Comparison of ENCODE assay signal across 27 mouse cellular contexts in genomic region chr5:128920112-128920511, GRCm38 (mm10). TPM values are rescaled to one million over a fixed set of nuclear protein-coding genes. Genes with fewer than 3 reads are reported as not detected.
"Had no signal": no experiment of that assay in that cellular context is flagged by ENCODE, and none has a peak within 500 bp of the region (broad histone marks: within the 10 kb centered on the region; RNA-seq: fewer than 3 reads in every experiment).

No protein-coding gene starts in this region.

- H3K36me3 ChIP-seq: heart, embryonic 10.5 days; heart, embryonic 12.5 days; hindbrain, embryonic 13.5 days; hindbrain, embryonic 15.5 days; kidney, embryonic 15.5 days; limb, embryonic 13.5 days; limb, embryonic 15.5 days had no signal

- ATAC-seq: hindbrain, postnatal 0 days; intestine, embryonic 16.5 days had no signal

- H3K27ac ChIP-seq: gastrocnemius, adult 2 months; heart, embryonic 10.5 days; hindbrain, embryonic 13.5 days; hindbrain, embryonic 15.5 days; hindbrain, postnatal 0 days; kidney, embryonic 15.5 days; kidney, postnatal 0 days; limb, embryonic 13.5 days; limb, embryonic 15.5 days had no signal

- H3K4me3 ChIP-seq: gastrocnemius, adult 2 months; heart, embryonic 10.5 days; heart, embryonic 12.5 days; hindbrain, embryonic 13.5 days; hindbrain, embryonic 15.5 days; kidney, embryonic 15.5 days; limb, embryonic 13.5 days; limb, embryonic 15.5 days had no signal

- H3K4me1 ChIP-seq: limb, embryonic 13.5 days had no signal

- H3K4me2 ChIP-seq: heart, embryonic 12.5 days; hindbrain, embryonic 13.5 days; hindbrain, embryonic 15.5 days; kidney, embryonic 15.5 days; limb, embryonic 13.5 days; limb, embryonic 15.5 days had no signal

- DNase-seq: gastrocnemius, adult 2 months; gastrocnemius, postnatal 10 days; gastrocnemius, postnatal 25 days; heart, adult 18-20 months; heart, postnatal 10 days; heart, postnatal 36 days; kidney, adult 11 months; kidney, adult 2 months; kidney, adult 9 months; kidney, postnatal 14 days; kidney, postnatal 36 days; layer of hippocampus, adult 9-11 months; layer of hippocampus, postnatal 36 days; left cerebral cortex, postnatal 4 days had no signal

- H3K27me3 ChIP-seq: hindbrain, embryonic 15.5 days; kidney, embryonic 15.5 days; limb, embryonic 15.5 days had no signal

- H3K9me3 ChIP-seq: heart, embryonic 10.5 days; hindbrain, embryonic 13.5 days; hindbrain, embryonic 15.5 days; kidney, embryonic 15.5 days; limb, embryonic 13.5 days; limb, embryonic 15.5 days had no signal

- H3K9ac ChIP-seq: heart, embryonic 12.5 days; hindbrain, embryonic 13.5 days; hindbrain, embryonic 15.5 days; kidney, embryonic 15.5 days; limb, embryonic 13.5 days; limb, embryonic 15.5 days had no signal

RNA-seq across cellular contexts. Expression of gene Rimbp2, which starts 33.2 kb away (rescaled TPM):
- total RNA-seq: gastrocnemius, postnatal 25 days; granulocyte monocyte progenitor cell, adult 5-6 weeks; heart, adult 18-20 months; hematopoietic stem cell, adult 5-6 weeks; liver, adult 2 months had no signal
- polyA plus RNA-seq: kidney, postnatal 0 days; liver, adult 2 months had no signal
